Comparison of ENCODE assay signal across 18 mouse cellular contexts in the genomic region with DNA sequence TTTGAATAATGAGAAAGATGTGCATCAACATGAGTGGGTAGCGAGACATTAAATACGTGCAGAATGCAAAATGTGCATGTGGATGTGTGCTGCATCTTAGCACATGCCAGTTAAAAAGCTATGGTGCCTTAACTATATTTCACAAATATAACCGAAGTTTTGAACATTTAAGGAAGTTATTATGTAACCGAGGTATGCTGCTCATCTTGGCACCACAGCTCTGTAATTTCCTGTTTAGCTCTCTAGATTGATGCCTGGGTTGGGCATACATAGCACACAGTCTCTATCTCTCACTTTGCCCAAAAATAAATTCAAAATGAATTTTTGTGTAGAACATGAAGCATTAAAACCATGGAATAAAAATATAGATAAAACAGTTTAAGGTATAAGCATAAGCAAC.
"Had no signal": no experiment of that assay in that cellular context is flagged by ENCODE, and none has a peak within 500 bp of the region (broad histone marks: within the 10 kb centered on the region; RNA-seq: fewer than 3 reads in every experiment).

No protein-coding gene starts in this region.

- H3K4me3 ChIP-seq: heart, embryonic 10.5 days; heart, embryonic 12.5 days; hindbrain, embryonic 13.5 days; hindbrain, embryonic 15.5 days; left cerebral cortex, adult 2 months; limb, embryonic 10.5 days; limb, embryonic 12.5 days; liver, embryonic 13.5 days; liver, embryonic 15.5 days had no signal

- H3K27ac ChIP-seq: heart, embryonic 10.5 days; hindbrain, embryonic 13.5 days; hindbrain, embryonic 15.5 days; hindbrain, postnatal 0 days; left cerebral cortex, adult 2 months; limb, embryonic 10.5 days; limb, embryonic 12.5 days; liver, embryonic 13.5 days; liver, embryonic 15.5 days had no signal

- DNase-seq: gastrocnemius, postnatal 14 days; gastrocnemius, postnatal 36 days; heart, postnatal 10 days; heart, postnatal 4 days; kidney, postnatal 14 days; layer of hippocampus, adult 9-11 months; liver; liver, embryonic 13.5 days had no signal

- ATAC-seq: hindbrain, postnatal 0 days; intestine, embryonic 16.5 days had no signal
